Mouse (Mus musculus) embryo, embryonic 10 days (tissue): ENCODE data around the gene Rasl11b.

Experiments
- DNase-seq: peaks from one replicate; pipeline ENCODE4 v3.0.0-alpha.2; 2015; ENCODE audit warnings: low spot score

Gene Rasl11b

DNA sequence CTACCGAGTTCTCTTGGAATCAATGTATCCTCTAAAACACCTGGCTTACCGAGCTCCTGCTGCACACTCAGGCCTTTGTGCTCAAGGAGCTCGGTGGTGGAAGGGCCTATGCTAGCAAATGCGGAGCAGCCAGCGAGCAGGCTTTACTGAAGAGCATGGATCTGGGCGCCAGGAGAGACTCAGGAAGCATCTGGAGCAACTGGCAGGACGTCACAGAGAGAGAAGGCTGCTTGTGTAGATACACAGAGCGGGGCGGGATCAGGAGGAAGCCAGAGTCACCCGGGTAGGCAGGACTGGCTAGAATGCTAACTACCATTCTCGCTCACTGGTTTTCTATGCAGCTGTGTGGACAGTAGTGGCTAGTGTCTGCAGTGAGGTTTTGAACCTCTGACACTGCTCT is 16.3 kb downstream of the Rasl11b start:
- DNase-seq, result peak; percentile 20

GRCm38 (mm10) chr5:74214501-74215110 is 19.5 kb downstream of the Rasl11b start:
- peak; percentile 73 for DNase-seq

- peak; percentile 25 for DNase-seq
These were observed 20.0 kb downstream of the Rasl11b start for GRCm38 (mm10) chr5:74215125-74215524.

GRCm38 (mm10) chr5:74218524-74218923 is 23.4 kb downstream of the Rasl11b start:
- no peak for DNase-seq

- no peak for DNase-seq
These were observed 27.5 kb downstream of the Rasl11b start for GRCm38 (mm10) chr5:74222626-74223025.

DNA sequence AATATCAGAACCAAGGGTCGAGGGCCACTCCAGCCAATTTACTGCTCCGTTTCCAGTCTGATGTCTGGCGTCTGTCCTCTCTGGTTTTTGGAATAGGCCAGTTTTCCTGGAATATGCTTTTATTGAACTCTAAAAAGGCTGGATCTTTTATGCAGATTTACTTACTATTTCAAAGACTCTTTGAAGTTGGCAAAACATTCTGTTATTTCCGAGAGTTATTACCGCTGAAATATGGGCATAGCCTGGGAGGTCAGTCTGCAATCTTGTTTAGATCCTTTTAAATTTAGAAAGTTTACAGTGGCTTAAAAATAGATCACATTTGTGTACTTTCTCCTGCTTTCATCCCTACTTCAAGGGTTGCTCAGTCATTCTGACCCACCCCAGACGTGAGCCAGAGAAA is 29.4 kb downstream of the Rasl11b start:
- no peak for DNase-seq

DNA sequence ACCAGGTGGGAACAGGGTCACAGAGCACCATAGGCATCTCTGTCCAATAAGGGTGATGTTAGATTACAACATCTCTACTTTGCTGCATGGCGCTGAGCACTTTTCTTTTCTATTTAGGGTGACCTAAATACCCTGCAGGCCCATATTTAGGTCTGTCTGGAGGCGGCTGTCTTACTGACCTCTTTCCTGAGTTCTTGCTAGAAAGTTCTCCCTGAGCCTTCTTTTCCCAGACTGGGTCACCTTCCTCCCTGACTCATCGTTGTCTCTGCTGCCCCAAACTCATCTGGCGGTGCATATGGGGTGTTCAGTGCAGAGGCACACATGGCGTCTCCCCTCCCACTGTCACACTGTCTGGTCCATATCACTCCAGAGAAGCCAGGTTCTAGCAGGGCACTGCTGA is 31.1 kb downstream of the Rasl11b start:
- no peak for DNase-seq

DNA sequence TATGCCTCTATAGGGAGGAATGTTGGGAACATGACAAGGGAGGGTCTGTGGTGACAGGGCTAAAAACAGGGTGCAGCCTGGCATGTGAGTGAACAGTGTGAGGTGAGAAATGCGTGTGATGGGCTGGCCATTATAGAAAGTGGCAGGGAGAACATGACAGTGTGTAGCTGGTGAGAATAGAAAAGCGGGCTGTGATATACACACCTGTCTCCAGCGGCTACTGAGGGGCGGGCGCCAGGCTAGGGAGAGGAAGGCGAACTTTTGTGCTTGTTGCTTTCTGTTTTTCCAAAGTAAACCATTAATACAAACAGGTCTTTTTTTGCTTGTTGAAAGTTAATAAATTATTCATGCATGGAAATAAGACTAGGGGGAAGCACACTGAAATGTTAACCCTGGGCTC is 32.3 kb downstream of the Rasl11b start:
- DNase-seq, result no peak

DNA sequence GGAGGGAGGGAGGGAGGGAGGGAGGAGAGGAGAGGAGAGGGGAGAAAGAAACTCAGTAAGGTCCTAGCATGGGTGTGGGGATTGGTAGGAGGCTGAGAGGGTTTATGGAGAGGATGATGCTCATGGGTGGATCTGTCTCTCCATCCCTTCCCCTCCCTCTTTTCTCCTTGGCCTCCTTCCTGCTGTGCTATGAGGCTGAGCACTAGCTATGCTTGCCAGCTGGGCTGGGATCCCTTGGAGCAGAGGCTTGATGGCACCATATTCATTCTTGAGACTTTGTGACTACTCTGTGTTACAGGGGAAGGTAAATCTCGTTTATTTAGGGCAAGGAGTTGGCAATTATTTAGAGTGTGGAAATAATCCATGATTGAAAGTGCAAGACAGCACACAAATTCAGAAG is 33.9 kb downstream of the Rasl11b start:
- DNase-seq, result no peak

DNA sequence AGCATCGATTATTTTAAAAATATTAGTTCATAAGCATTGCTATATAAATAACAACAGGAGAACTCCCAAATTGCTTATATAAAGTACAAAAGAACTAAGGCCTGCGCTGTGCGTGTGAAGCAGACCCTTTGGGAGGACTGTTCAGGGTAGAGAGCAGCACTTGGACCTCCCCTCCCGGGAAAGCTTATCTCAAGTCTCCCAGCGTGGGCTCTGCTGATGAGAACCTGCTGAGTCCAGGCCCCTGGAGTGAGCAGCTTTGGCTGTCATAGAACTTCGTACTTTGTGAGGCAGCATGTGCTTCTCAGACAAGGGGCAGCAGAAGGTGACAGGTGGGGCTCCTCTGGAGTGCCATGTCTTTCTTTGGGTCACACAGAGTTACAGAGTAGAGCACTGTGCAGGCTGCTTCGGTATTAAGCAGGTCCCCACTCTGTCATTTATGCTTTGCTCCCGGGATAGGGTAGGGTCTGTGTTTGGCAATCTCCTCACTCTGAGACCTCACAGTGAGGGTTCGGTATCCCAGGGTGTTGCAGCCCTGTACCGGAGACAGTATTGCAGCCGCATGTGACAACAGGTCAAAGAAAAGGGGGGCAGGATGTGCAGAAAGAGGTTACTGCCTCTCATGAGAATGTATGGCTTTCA is 34.8 kb downstream of the Rasl11b start:
- DNase-seq, result no peak

DNA sequence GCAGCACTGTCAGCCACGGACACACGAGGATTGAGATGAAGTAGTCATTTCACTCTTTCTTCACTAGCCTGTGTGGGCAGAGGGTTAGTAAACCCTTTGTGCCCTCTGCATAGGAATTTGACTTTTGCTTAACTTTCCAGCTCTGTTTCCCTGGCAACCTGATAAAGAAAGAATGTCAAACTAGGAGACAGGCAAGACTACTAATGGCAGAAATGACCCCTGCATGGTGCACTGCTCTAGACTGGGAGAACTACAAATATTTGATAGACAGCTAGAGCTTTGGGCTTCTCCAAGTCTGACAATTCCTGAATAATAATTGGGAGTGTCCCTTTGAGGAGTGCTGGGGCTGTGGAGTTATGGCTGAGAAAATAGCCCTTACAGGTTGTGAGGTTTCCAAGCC is 35.4 kb downstream of the Rasl11b start:
- DNase-seq, result peak; percentile 54

- no peak for DNase-seq
These were observed 38.7 kb downstream of the Rasl11b start for GRCm38 (mm10) chr5:74233808-74234207.

- no peak for DNase-seq
These were observed 44.3 kb downstream of the Rasl11b start for GRCm38 (mm10) chr5:74239369-74239768.

DNA sequence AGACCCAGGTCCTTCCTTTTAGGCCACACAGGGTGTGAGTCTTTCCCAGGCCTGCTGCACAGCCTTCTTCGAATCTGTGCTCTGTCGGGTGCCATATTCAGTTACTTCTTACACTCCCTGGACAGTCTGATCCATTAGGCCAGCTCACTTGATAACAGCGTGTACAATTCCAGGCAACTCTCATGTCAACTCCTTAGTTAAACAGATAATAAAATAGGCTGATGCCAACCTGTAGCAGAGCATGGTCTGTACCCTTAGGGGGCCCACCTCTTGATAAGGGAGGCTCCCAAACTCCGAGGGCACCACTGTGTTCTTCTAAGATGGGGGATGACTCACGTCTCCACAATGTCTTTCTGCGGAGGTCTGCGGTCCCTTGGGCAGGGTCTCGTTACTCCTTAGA is 45.2 kb downstream of the Rasl11b start:
- no peak for DNase-seq

- peak; percentile 84 for DNase-seq
These were observed 46.0 kb downstream of the Rasl11b start for GRCm38 (mm10) chr5:74240926-74241680.

GRCm38 (mm10) chr5:74242654-74243053 is 47.6 kb downstream of the Rasl11b start:
- no peak for DNase-seq

DNA sequence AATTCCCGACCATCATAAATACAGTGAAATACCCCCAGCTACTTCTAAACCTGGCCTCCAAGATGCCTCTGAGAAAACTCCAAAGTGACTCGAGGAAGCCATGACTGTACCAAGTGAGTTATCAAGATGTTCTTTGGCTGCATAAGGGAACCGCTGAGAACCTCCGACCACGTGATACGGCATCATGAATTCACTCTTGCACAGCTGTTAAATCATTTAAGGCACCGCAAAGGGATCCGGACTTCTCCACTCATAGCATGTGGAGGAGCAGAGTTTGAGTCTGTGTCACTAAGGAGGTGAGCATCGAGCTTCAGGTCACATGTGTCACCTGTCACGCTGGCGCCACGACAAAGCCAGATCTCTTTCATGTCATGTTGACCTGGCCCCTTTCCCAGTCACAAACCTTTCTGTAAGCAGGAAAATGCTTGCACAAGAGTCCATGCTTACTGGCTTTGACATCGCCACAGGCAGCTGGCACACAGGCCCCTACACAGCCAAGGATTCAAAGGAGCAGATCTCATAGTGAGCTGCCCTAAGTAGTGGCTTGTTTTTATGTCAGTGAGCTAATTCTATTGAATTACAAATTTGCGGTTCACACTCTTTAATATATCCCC is 49.4 kb downstream of the Rasl11b start:
- no peak for DNase-seq

DNA sequence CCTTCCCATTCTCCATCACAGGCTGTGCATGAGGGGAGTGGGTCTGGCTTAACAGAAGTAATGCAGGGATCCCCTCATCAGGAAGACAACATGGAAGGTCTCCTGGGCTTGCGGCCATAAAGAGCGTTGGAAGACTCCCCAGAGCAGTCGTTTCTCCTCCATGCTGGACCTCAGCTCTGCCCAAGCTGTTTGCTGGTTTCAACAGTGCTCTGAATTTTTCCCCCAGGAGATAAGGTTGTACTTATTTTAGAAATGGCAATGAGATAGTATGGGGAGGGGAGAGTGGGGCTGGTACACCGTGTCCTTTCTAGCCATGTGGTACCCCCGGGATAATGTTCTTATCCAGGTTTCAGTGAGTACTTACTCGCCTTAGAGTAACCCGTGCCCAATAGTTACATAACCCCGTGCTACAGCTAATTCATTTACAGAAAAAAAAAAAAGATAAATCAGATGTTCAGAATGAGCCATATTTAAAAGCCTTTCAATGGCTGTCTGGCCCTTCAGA is 50.6 kb downstream of the Rasl11b start:
- DNase-seq, result no peak

DNA sequence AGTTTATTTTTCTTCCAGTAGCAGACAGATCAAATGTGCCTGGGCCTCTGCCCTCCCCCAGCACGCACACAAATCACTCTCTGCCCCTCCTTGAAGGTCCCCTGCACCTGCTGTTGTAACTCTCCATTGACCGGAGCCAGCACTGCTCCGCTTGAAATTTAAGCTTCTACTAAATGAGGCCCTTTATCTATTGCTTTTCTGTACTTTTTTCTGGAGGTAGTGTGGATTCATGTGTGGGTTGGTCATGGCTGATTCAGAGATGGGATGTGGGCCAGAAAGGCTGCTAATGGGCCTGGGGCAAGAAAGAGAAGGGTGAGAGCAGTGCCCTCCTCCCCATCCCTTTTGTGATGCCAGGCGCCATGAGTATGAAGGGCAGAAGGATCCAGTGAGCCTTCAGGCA is 51.4 kb downstream of the Rasl11b start:
- no peak for DNase-seq

DNA sequence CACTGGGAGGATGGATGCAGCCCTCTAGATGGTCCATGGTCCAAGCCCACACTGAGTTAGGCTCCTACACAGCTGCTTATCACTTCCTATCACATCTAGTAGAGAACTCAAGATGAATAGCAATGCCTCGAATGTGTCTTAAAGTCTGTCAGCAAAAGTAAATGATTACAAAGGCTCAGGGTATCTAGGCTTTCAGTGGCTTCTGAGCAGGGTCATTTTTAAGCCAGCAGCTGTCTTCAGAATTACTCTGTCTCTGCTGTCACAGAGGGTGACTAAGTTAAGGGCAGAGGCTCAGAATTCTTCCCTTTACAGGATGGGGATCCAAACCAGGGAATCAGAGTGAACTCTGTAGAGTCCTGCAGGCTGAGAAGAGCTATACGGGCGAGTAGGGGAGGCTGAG is 51.9 kb downstream of the Rasl11b start:
- DNase-seq, result no peak
